Mouse (Mus musculus) midbrain, embryonic 11.5 days (tissue): ENCODE data around the gene Selp. TPM values are rescaled to one million over a fixed set of nuclear protein-coding genes. Genes with fewer than 3 reads are reported as not detected.

ENCODE experiments used
- ATAC-seq: fragments of 200-750 bp; cut with Nextera tagmentation; 2 replicates; pipeline ENCODE4 v1.8.0; 2017; ENCODE audit warnings: moderate TSS enrichment, moderate library complexity; ENCODE audit not compliant: low FRiP score
- DNase-seq: peaks from one replicate; pipeline ENCODE4 v3.0.0; 2015; ENCODE audit warnings: low spot score; ENCODE audit errors: missing footprints
- H3K27ac ChIP-seq: fragments of 300-500 bp; sonication (generic); 2 replicates; pipeline ENCODE4 v1.5.1; 2014; ENCODE audit warnings: low read depth, low read length
- H3K27me3 ChIP-seq: fragments of 300-500 bp; sonication (generic); 2 replicates; pipeline ENCODE4 v1.6.1; 2014; ENCODE audit warnings: mild to moderate bottlenecking, low read length, moderate library complexity, mixed read lengths; ENCODE audit not compliant: control insufficient read depth, insufficient read depth
- H3K36me3 ChIP-seq: fragments of 300-500 bp; sonication (generic); 2 replicates; pipeline ENCODE4 v1.6.1; 2014; ENCODE audit warnings: mild to moderate bottlenecking, low read length, moderate library complexity, mixed read lengths; ENCODE audit not compliant: control insufficient read depth, insufficient read depth
- H3K4me1 ChIP-seq: fragments of 300-500 bp; sonication (generic); 2 replicates; pipeline ENCODE4 v1.6.1; 2014; ENCODE audit warnings: low read length; ENCODE audit not compliant: control insufficient read depth, insufficient read depth
- H3K4me2 ChIP-seq: fragments of 300-500 bp; sonication (generic); 2 replicates; pipeline ENCODE4 v1.6.1; 2014; ENCODE audit warnings: mild to moderate bottlenecking, moderate library complexity
- H3K4me3 ChIP-seq: fragments of 300-500 bp; sonication (generic); 2 replicates; pipeline ENCODE4 v1.5.1; 2014; ENCODE audit warnings: low read depth, low read length
- H3K9ac ChIP-seq: fragments of 300-500 bp; sonication (generic); 2 replicates; pipeline ENCODE4 v1.6.1; 2014; ENCODE audit warnings: low read length
- H3K9me3 ChIP-seq: fragments of 300-500 bp; sonication (generic); 2 replicates; pipeline ENCODE4 v1.6.1; 2016; ENCODE audit warnings: low read length; ENCODE audit not compliant: control insufficient read depth
- WGBS: fragments of 180-500 bp; shearing (Covaris S2); extraction: QIAGEN DNeasy Blood & Tissue Kit; methylation state at CpG from one replicate; pipeline ENCODE4 v1.1.7; 2014; 5-methylcytosine and 5-hydroxymethylcytosine counted together
- polyA plus RNA-seq: library from polyadenylated mRNA; unstranded; fragments of >200 nt; fragmentation: Nextera tagmentation; extraction: Ambion mirVana; gene quantifications from 2 replicates; pipeline ENCODE4 v1.2.1, GENCODE M21; 2014

The Selp gene
- polyA plus RNA-seq, 1 experiment from 2014 or later, result not detected

- Histone ChIP-seq H3K4me2 (no peak overlapping the region; the same call in 1 of the 2 replicates), H3K9ac (no peak overlapping the region), H3K27ac (no peak overlapping the region), H3K36me3 (no peaks in the 10 kb centered on the region), H3K4me1 (peaks cover 2% of the 10 kb centered on the region; the same call in 1 of the 2 replicates), H3K4me3 (no peak overlapping the region), H3K27me3 (no peaks in the 10 kb centered on the region), H3K9me3 (no peaks in the 10 kb centered on the region)
- ATAC-seq, result peak; percentile 76
- 51% methylated on average over 16 of the region's 16 CpGs for WGBS
- peak; percentile 97 for DNase-seq
Measured at GRCm38 (mm10) chr1:164184142-164184870, 69.2 kb downstream of the Selp start.

- DNase-seq (no peak), ATAC-seq (peak; percentile 28; the same call in 1 of the 2 replicates)
- Histone ChIP-seq H3K27me3 (no peaks in the 10 kb centered on the region), H3K4me3 (no peak overlapping the region), H3K9ac (no peak overlapping the region), H3K9me3 (no peaks in the 10 kb centered on the region), H3K4me1 (peaks cover 2% of the 10 kb centered on the region; the same call in 1 of the 2 replicates), H3K36me3 (no peaks in the 10 kb centered on the region), H3K4me2 (no peak overlapping the region), H3K27ac (no peak overlapping the region)
- 45% methylated on average over 8 of the region's 8 CpGs for WGBS
Measured at GRCm38 (mm10) chr1:164184871-164185223, 69.8 kb downstream of the Selp start.

GRCm38 (mm10) chr1:164185316-164185715, 70.3 kb downstream of the Selp start:
- no peak overlapping the region for H3K4me3 ChIP-seq
- ATAC-seq, result no peak
- no peak overlapping the region for H3K4me2 ChIP-seq
- H3K4me1 ChIP-seq, result peaks cover 2% of the 10 kb centered on the region; the same call in 1 of the 2 replicates
- H3K9ac ChIP-seq, result no peak overlapping the region
- no peaks in the 10 kb centered on the region for H3K36me3 ChIP-seq
- H3K9me3 ChIP-seq, result no peaks in the 10 kb centered on the region
- 68% methylated on average over 4 of the region's 4 CpGs for WGBS
- no peak overlapping the region for H3K27ac ChIP-seq
- no peaks in the 10 kb centered on the region for H3K27me3 ChIP-seq
- no peak for DNase-seq

- ATAC-seq, result no peak
- Histone ChIP-seq H3K9ac (no peak overlapping the region), H3K9me3 (no peaks in the 10 kb centered on the region), H3K4me3 (no peak overlapping the region), H3K4me1 (peaks cover 2% of the 10 kb centered on the region; the same call in 1 of the 2 replicates), H3K4me2 (no peak overlapping the region), H3K36me3 (no peaks in the 10 kb centered on the region), H3K27me3 (no peaks in the 10 kb centered on the region), H3K27ac (no peak overlapping the region)
- DNase-seq, result no peak
- 89% methylated on average over 1 of the region's 1 CpGs for WGBS
Measured at GRCm38 (mm10) chr1:164187002-164187560, 72.0 kb downstream of the Selp start.

GRCm38 (mm10) chr1:164199551-164199950, 84.5 kb downstream of the Selp start:
- no peak overlapping the region for H3K27ac ChIP-seq
- no peaks in the 10 kb centered on the region for H3K36me3 ChIP-seq
- no peaks in the 10 kb centered on the region for H3K4me1 ChIP-seq
- H3K4me3 ChIP-seq, result no peak overlapping the region
- no peak for DNase-seq
- H3K27me3 ChIP-seq, result no peaks in the 10 kb centered on the region
- H3K9me3 ChIP-seq, result no peaks in the 10 kb centered on the region
- no peak overlapping the region for H3K4me2 ChIP-seq
- WGBS, result 90% methylated on average over 4 of the region's 4 CpGs
- ATAC-seq, result no peak
- no peak overlapping the region for H3K9ac ChIP-seq

Other genes starting within 250 kb of the Selp start
- 20.0 and 21.1 TPM in 2 replicates for gene Scyl3, start 186.2 kb upstream of the Selp start, polyA plus RNA-seq
- gene BC055324, start 120.5 kb upstream of the Selp start, polyA plus RNA-seq, result 32.2 and 42.8 TPM in 2 replicates
- 11.5 and 11.7 TPM in 2 replicates for gene Mettl18, start 120.4 kb upstream of the Selp start, polyA plus RNA-seq
- gene Sele, start 67.0 kb upstream of the Selp start, polyA plus RNA-seq, result not detected in 2 replicates
- not detected in 2 replicates for gene Sell, start 53.3 kb upstream of the Selp start, polyA plus RNA-seq
- 0.25 and 0.50 TPM in 2 replicates for gene F5, start 36.6 kb downstream of the Selp start, polyA plus RNA-seq
- 11.1 and 14.1 TPM in 2 replicates for gene Slc19a2, start 133.8 kb downstream of the Selp start, polyA plus RNA-seq
- 16.4 and 18.2 TPM in 2 replicates for gene Ccdc181, start 160.3 kb downstream of the Selp start, polyA plus RNA-seq
- 29.9 and 30.0 TPM in 2 replicates for gene Nme7, start 188.9 kb downstream of the Selp start, polyA plus RNA-seq
- 25.3 and 26.8 TPM in 2 replicates for gene Blzf1, start 192.2 kb downstream of the Selp start, polyA plus RNA-seq